Mouse (Mus musculus) frontal cortex, postnatal 25 days (tissue): ENCODE measurements at regions not wholly inside any gene's neighbourhood (a gene's known extent, or its start where the extent isn't known, plus 50 kb on each side); places are given as distances from the start of the nearest gene placed in this dataset.
"Not testable (repeated sequence)": the region's sequence is repeated elsewhere in the genome, so short reads cannot be mapped to it uniquely, and the experiment has no call there.

ENCODE experiments used
- DNase-seq, 2 experiments: peaks; one replicate each; pipeline ENCODE4 v3.0.0; 2022; ENCODE audit warnings: low spot score in 2 of 2

DNA sequence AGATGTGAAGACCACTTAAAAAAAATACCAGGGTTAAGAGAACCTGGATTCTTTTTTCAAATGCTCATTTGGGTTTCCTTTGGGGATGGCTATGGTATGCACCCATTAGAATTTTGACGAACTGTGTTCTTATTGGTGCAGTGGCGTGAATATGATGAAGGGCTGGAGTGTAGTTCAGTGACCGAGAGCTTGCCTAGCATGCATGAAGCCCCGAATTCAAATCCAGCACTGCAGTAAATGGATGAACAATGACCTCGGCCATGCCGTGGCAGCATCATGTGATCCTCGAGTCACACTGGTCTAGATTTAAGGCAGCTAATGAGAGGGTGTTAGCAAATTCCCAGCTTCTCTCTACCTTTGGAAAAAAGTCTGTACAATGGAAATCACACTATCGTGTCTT is 286.4 kb upstream of the Ubash3b start:
- DNase-seq = no peak

DNA sequence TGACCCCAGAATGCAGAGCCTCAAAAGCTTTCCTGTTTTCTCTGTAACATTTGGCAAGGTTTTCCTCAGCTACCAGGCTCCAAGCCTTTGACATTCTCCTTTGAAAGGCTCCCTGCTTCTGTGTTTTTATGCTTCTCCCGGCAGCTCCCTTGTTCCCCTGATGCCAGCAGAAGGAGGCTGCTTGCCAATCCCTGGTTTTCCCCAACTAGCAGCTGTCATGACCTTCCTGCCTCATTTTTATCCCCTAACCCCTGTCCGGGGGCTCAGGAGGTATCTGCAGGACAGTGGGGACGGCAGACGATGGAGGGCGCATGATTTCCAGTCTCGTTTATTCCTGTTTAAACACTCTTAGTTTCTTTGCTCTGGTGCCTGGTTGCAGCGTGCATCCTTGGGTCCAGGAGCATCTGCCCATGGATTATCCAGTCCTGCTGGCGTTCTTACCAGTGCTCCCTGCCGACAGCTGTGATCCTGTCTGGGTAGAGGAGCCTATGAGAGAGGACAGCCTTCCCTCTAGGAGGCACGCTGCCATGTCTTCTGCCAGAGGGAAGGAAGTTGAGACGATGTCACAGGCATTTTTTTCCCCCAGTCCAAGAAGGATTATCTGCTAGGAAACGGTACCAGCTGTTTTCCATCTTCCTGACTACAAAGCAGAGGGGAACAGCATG is 285.8 kb upstream of the Ubash3b start:
- DNase-seq = peak in 1 of 2 experiments; percentile 50

DNA sequence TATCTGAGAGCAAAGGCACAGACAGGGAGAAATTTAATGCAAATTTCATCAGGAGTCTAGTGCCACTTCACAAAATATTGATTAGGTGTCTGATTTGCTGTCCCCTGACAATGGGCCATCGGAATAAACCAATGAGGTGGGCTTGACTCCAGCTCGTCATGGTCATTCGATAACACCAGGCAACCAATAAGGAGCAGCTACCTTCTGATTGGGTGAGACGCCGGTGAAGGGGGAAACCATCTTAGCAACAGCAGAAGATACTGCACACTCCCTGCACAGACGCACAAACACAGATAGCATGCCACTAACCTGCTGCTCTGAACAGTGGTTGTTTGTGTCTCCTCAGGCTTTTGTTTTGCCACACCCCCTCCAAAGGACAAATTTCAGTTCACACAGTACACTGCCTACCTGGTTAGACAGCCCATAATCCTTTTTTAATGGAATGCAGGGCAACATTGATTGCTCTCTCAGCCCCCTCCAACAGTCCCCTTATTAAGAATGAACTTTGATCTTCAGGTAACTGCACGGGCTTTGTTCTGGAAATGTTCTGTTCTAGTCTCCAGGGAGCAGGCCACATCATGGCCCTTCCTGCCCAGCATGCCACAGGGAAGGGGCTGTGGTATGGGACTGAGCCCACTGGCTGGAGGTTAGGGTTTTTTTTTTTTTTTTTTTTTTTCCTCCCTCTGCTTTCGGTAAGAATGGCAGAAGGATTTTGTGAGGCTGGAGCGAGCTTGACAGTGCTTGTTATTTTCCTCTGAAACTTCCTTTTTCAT is 285.1 kb upstream of the Ubash3b start:
- peak in 1 of 2 experiments; percentile 46 for DNase-seq

DNA sequence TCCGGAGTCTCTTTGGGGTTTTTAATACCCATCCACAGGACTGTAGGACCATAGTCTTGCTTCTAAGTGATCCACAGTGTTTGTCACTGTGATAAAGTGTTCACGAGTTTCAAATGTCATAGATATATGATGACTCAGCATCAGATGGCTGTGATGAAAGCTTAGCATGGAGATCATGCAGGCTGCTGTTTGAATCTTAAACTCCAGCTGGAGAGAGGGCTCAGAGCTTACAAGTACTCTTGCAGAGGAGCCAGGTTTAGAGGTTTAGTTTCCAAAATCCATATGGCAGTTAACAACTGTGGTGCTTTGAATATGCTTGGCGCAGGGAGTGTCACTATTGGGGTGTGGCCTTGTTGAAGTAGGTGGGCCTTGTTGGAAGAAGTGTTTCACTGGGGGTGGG is 280.9 kb upstream of the Ubash3b start:
- no peak for DNase-seq

DNA sequence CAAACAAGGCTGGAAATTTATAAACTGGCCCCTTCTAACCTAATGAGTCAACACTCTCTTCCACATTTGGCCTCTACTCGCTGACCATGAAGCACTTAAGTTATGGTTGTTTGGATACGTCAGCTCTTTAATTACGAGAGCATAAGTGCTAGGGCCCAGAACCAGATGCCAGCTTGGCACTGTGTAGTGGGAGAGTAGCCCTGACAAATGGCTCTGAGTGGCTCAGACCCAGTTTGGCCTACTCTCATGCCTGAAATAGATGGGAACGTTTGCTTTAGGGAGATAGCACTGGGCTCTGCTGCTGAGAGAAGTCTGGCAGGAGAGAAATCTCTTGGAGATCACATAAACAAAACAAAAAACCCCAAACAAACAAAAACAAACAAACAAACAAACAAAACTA is 278.5 kb upstream of the Ubash3b start:
- DNase-seq = no peak

DNA sequence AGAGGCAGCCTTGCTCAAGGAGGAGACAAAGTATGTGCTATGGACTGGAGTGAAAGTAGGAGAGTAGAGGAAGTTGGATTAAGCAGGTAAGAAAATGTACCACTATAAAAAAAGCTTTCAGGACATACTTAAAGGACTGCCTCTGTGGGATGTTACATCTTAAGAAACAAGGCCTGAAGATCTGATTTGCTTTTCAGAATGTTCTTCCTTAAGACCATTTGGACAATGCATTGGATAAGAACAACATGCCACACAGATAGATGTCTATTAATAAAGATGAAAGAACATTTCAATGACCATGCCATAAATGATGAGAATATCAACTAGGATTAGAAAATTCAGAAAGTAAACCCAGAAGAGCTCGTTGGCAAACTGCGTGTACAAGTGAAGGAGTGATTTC is 276.6 kb upstream of the Ubash3b start:
- no peak for DNase-seq

DNA sequence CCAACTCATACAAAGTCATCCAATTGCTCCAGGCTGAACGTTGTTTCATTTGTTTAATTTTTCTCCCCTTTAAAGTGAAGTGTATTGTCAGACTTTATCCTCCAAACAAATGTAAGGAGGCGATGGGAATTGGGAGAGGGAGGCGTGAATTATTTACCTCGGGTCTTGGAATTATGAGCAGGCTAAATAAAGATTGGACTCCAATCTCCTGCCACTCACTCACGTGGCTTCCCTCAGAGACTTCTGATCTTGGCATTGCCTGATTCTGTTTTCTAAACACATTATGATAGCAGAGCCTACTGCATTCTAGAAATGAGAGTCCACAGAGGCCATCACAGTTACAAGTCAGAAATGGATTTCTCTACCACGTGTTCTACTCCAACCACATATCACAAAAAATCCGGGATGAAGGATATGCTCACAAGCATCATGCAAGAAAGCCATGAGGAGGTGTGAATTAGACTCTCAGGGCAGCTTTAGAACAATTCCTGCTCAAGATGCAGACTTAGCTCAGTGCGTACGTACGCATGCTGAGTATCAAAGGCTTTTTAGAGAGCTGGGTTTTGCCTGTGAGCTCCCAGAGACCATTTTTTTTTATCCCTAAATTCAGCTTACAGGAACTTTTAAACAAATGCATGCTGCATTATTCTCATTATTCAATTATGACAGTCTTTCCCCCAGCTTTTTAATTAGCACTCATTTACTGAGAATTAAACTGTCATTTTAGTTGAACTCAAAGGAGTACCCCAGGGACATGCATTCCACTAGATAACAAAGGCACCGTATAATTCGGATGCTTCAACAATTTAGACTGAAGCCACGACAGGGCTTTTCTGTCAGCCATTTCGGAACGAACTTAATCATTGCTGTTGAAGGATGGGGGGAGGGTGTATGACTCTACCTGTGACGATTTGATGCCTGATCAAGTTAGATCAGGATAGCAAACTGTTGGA is 269.2 kb upstream of the Ubash3b start:
- no peak for DNase-seq

DNA sequence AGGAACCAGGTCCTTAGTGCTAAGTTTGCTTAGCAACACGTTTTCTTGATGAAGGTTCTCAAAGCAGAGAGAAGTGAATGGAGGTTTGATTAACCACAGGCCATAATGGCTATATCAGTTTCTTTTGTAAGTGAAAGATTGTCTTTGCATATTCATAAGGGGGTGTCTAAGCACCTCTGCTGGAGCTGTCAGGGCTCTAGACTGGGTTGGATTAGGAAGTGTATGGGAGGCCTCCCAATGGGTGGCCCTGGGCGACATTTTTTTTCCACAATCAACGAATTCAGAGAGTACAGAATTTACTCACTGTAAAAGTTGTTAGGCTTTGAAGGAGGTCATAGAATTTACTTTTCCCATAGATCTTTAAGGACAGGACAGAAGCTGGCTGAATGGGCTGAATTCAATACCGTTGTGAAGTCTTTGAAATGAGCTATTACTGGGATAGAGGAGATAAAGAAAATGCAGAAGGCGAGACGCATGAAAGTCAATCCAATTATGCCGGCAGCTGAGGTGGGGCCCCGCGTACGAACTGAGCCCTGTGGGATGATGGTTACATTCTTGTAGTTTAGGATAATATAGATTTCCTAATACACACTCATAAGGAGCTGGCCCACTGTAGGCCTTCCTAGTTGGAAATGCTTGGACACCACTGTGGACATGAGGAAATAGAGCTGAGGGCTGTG is 268.4 kb upstream of the Ubash3b start:
- no peak for DNase-seq

DNA sequence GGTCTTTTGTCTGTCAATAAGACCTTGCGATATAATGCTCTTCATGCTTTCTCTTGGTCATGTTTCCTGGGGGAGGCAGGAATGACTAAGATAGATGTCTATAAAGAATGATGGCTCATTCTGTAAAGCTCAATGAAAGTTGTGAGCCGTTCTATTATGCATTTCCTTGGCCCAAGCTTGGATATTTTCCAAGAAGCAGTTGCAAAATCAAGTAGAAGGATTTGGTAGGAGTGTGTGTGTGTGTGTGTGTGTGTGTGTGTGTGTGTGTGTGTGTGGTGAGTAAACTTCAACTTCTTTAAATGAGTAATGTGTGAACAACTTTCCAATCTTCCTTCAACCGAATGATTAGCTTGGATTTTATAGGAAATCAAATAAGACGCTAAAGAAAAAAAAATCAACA is 267.7 kb upstream of the Ubash3b start:
- no peak for DNase-seq

DNA sequence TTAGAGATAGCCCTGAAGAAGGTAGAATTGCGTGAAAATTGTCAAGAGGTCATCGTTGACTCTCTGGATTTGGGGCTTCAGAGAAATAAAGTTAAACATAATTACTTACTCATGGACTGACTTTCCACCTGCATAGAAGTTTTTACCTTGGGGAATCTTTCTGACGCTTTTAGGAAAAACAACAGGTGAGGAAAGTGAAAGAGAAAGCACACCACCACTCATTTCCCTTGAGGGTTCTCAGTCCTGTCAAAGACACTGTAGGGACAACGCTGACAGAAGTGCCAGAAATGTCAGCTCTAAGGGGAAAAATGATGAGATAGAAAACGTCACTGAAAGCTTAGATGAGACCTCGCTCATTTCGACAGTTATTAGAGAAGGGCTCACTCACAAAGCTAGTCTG is 265.2 kb upstream of the Ubash3b start:
- DNase-seq = no peak

DNA sequence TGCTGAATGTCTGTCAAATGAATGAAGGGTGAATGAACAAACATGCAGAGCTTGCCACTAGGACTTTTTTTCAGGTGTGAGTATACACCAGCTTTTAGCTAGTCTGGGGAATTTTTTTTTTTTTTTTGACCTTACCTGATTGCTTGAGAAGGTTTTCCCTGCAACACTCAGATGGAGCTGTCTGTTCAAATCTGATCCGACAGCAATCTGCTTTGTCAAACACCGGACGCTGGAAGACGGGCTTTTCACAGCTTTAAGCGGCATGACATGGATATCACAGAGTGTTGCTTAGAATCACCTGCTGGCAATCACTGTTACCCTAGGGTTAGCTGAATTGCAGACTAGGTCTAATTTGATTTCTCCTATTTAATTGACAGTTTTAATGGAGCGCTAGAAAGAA is 263.7 kb upstream of the Ubash3b start:
- no peak for DNase-seq

DNA sequence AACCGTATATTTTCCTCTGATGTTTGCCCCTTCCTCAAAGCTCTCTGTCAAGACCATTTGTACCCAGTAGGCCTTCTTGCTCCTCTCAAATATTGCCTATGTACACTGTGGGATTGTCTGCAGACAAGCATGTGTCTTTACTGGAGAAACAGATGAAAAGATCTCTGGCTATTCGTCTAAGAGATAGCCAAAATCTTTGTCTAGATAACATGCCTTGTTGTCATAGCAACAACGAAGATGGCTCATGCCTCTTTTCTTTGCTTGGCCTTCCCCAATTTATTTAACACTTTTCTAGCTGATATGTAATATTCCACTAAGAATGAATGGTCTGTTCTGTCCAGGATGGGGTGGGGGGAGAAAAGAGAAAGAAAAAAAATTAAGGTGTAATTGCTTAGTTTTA is 252.3 kb upstream of the Ubash3b start:
- no peak for DNase-seq

DNA sequence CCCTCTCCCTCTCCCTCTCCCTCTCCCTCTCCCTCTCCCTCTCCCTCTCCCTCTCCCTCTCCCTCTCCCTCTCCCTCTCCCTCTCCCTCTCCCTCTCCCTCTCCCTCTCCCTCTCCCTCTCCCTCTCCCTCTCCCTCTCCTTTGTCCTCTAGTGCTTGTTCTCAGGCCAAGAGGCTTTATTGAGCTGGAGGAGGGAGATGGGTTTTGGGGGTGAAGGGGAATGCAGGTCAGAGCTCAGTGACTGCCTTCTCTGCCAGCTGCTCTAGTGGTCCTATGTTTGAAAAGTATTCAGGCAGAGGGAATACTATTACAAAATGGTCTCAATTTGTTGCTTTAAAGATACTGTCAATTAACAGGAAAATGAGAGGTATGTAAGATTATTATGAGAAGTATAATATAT is 251.6 kb upstream of the Ubash3b start:
- DNase-seq = not testable (repeated sequence)

DNA sequence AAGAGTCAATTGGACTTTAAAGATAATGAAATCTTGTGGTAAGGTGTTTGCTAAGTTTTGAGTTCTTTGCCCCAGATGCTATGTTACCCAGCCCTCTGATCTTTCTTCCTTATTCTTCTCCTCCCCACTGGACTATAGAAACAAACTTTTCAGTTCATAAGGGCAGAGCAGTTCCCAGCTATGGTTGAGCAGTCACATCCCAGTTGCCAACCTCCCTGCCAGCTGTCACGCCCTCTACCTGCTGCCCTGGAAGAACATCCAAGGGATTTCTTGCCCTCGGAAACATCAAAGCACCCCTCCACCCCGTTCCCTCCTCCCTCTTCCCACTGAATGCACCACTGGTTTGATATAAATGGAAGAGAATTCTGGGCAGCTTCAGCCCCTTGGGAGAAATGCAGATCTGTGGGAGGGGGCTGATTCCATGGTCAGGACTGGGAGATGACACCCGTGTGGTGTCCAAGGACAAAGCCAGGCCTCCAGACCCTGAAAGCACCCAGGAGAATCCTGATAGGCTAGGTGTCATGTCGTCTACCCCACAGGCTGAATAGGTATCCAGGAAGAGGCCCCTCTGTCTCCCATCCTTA is 250.8 kb upstream of the Ubash3b start:
- DNase-seq = no peak

DNA sequence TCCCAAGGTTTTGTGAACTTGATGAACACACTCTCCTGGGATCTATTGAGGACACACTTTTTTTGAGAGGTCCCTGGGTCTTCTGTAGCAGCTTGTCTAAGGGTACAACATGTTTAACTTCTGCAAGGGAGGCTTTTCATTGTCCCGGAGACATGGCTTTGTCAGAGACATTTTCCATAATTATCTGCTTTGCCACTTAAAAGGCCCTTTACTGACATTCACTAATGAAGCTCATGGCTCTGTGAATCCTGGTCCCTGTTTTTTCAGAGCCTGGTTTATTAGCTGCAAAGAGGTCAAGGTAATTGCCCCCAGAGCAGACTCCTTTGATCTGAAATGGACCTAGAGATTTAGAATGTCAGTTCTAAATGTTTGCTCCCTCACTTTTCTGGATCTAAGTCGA is 246.8 kb upstream of the Ubash3b start:
- DNase-seq = no peak

DNA sequence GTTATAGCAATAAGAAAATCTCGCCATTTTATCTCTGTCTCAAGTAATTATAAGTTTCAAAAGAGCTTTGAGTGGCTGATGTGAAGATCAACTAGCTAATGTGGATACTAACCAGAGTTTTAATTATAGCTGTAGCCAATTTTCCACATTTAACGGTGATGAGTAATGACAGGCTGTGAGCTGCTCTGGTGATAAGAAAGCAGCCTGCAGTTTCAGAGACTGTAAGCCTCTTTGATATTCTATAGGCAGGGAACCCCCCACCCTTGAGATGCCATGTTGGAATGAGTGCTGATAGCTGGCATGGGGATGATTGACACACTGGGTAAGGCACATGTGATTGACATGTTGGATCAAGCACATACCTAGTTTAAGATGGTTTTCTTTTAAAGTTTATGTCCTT is 245.6 kb upstream of the Ubash3b start:
- DNase-seq = no peak

DNA sequence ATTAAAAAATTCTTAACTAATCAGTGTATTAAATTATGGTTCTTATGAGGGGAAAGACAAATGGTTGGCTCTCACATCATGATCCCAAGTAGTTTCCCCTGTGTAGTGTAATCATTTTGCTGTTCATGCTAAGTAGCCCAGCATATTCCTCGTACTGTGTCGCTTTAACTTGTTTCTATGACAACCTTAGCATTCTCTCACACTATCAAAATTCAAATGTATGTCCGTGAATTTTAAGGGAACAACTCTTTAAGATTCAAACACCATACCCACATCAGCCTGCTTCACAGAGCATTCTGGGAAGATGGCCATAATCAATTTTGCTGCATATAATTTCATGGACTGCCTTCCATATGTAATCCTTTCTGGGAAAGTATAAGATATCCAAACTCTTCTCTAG is 241.4 kb upstream of the Ubash3b start:
- DNase-seq = no peak

DNA sequence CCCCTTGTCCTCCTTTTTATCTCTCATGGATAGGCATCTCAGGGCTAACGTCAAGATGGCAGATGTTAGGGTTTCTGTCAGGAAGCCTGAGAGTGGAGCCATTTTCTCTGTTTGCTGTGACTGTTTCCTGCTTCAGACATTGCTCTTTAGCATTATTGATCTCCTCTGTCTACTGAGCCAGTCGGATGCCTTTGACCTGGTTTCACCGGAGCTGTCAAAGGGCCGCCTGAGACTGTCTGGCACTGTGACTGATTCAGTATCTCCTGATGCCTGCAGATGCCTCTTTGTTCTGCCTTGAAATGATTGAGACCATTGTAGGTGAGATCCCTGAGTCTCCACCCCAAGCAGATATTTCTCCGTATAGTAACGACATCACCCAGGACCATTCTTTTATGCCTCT is 239.5 kb upstream of the Ubash3b start:
- no peak for DNase-seq

DNA sequence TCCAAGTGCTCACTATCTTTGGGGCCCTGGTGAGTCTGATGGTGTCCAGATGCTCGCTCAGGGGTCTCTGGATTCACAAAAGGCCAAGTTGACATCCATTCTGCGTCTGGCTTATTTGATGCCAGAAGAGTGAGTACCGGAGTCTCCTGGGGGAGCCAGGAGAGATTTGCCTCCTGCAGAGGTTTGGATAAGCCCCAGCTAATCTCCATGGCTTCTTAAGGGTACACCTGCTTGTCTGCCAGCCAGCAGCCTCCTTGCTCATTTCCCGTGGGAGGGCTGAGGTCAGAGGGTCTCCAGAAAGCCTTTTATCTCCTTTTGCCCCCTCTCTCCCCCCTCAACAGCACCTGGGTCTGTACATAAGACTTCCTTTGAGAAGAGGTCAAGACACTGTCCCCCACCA is 234.0 kb upstream of the Ubash3b start:
- no peak for DNase-seq

DNA sequence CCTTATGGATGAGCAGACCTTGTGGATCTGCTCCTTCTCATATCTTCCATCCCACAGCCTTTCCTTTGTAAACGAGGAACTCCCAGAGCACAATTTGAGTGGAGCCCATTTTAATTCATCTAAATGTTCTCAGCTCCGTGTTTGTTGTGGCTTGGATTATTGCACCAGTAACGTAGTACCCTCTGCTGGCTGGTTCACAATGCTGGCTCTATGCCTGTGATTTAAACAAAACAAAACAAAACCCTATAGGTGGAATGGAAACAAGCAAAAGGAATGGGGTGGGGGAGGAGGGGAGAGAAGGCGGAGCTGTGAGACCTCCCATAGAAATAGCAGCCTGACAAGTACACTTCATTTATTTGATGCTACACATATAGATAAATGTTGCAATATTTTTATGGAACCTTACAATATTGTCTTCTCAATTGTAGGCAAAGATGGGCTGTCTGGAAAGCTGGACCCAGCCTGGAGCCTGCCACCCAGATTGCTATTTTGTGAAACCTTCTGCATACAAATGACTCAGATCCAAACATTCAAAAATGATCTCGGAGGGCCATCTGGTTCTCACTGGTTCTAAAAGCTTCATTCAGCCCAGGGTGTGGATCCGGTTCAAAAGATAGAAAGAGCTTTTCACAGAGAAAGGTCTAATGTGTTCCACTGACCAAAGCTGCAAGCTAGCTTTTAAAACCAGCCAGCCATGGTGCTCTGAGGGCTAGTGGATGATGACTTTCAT is 230.3 kb upstream of the Ubash3b start:
- peak in 1 of 2 experiments; percentile 11 for DNase-seq

DNA sequence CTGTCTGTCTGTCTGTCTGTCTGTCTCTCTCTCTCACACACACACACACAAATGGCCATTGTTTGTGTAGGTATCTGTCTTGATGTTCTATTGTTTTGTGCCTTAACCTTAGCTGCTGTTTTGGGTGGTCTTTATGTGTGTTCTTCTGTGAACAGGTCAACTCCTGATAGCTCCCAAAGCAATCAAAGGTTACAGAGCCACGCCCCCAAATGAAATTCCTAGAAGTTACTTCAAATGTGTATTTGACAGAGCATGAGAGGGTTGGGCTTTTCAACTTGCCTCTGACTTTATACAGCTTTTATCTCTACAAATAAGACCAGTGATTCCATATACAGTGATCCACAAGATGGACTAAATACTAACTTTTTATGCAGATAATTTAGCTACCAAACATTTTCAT is 217.8 kb upstream of the Ubash3b start:
- no peak for DNase-seq
